Mouse (Mus musculus): ENCODE results near the gene Bach1.
A peak's percentile ranks its signal among the peaks of the same experiment; 100 is the strongest.

Bach1 gene

GRCm38 (mm10) chr16:87744338-87744737, 45.6 kb downstream of the Bach1 start:
- DNase-seq, result no peak

GRCm38 (mm10) chr16:87745192-87745945, 46.6 kb downstream of the Bach1 start:
- no peak for DNase-seq

- peak; percentile 54 to 72 for DNase-seq
These were observed 48.0 kb downstream of the Bach1 start for GRCm38 (mm10) chr16:87746728-87747127.

GRCm38 (mm10) chr16:87751243-87751642, 52.5 kb downstream of the Bach1 start:
- no peak for DNase-seq

GRCm38 (mm10) chr16:87752482-87752881, 53.7 kb downstream of the Bach1 start:
- DNase-seq, result peak in 1 of 2 experiments; percentile 20

GRCm38 (mm10) chr16:87754858-87755257, 56.1 kb downstream of the Bach1 start:
- peak; percentile 82 to 86 for DNase-seq

GRCm38 (mm10) chr16:87755915-87756314, 57.2 kb downstream of the Bach1 start:
- no peak for DNase-seq

GRCm38 (mm10) chr16:87758016-87758415, 59.3 kb downstream of the Bach1 start:
- DNase-seq, result no peak

GRCm38 (mm10) chr16:87764668-87765109, 65.9 kb downstream of the Bach1 start:
- no peak for DNase-seq

GRCm38 (mm10) chr16:87765984-87766383, 67.2 kb downstream of the Bach1 start:
- peak; percentile 13 to 20 for DNase-seq

GRCm38 (mm10) chr16:87770576-87770975, 71.8 kb downstream of the Bach1 start:
- DNase-seq, result no peak

GRCm38 (mm10) chr16:87771926-87772325, 73.2 kb downstream of the Bach1 start:
- no peak for DNase-seq

GRCm38 (mm10) chr16:87774398-87774797, 75.7 kb downstream of the Bach1 start:
- peak; percentile 23 to 45 for DNase-seq

- no peak for DNase-seq
These were observed 78.6 kb downstream of the Bach1 start for GRCm38 (mm10) chr16:87777373-87777772.

GRCm38 (mm10) chr16:87781637-87782036, 82.9 kb downstream of the Bach1 start:
- DNase-seq, result no peak

Data from cerebellum, postnatal 14 days (tissue).